Mouse (Mus musculus) heart, embryonic 14.5 days (tissue): Measurements from ENCODE around the gene Ffar4. TPM values are rescaled to one million over a fixed set of nuclear protein-coding genes. Genes with fewer than 3 reads are reported as not detected.

Experiments used
- ATAC-seq: fragments of 200-750 bp; cut with Nextera tagmentation; 2 replicates; pipeline ENCODE4 v1.8.0; 2017; ENCODE audit warnings: low read depth, moderate TSS enrichment; ENCODE audit not compliant: insufficient number of reproducible peaks, insufficient read depth, low FRiP score
- H3K27ac ChIP-seq, 2 experiments: fragments of 200-500 bp in 1 of 2; fragments of 300-500 bp in 1 of 2; sonication (generic) in 1 of 2; replicated peaks in 1 of 2; 2 replicates each; pipeline ENCODE4 v1.5.1; 2012 to 2014; ENCODE audit warnings: low read depth in 2 of 2, low read length in 2 of 2, control low read depth in 1 of 2, mild to moderate bottlenecking in 1 of 2, mixed read lengths in 1 of 2; ENCODE audit not compliant: control insufficient read depth in 1 of 2, insufficient read depth in 1 of 2
- H3K27me3 ChIP-seq: fragments of 300-500 bp; sonication (generic); 2 replicates; pipeline ENCODE4 v1.6.1; 2014; ENCODE audit warnings: mild to moderate bottlenecking, low read length, control low read depth; ENCODE audit not compliant: control insufficient read depth, insufficient read depth
- H3K36me3 ChIP-seq: fragments of 300-500 bp; sonication (generic); 2 replicates; pipeline ENCODE4 v1.6.1; 2014; ENCODE audit warnings: mild to moderate bottlenecking, control low read depth, low read length, mixed read lengths; ENCODE audit not compliant: control insufficient read depth, insufficient read depth
- H3K4me1 ChIP-seq, 2 experiments: fragments of 200-500 bp in 1 of 2; fragments of 300-500 bp in 1 of 2; sonication (generic) in 1 of 2; 2 replicates each; pipeline ENCODE4 v1.6.1; 2012 to 2014; ENCODE audit warnings: low read length in 2 of 2, control low read depth in 1 of 2, mixed read lengths in 1 of 2; ENCODE audit not compliant: control insufficient read depth in 2 of 2, insufficient read depth in 2 of 2
- H3K4me2 ChIP-seq: fragments of 300-500 bp; sonication (generic); 2 replicates; pipeline ENCODE4 v1.6.1; 2014; ENCODE audit warnings: mild to moderate bottlenecking, low read length
- H3K4me3 ChIP-seq, 2 experiments: fragments of 200-500 bp in 1 of 2; fragments of 300-500 bp in 1 of 2; sonication (generic) in 1 of 2; 2 replicates each; pipeline ENCODE4 v1.5.1; 2012 to 2014; ENCODE audit warnings: low read length in 2 of 2, mild to moderate bottlenecking in 2 of 2, control low read depth in 1 of 2, low read depth in 1 of 2, moderate library complexity in 1 of 2; ENCODE audit not compliant: control insufficient read depth in 1 of 2, insufficient read depth in 1 of 2
- H3K9ac ChIP-seq: fragments of 300-500 bp; sonication (generic); 2 replicates; pipeline ENCODE4 v1.6.1; 2014; ENCODE audit warnings: mild to moderate bottlenecking, low read length
- H3K9me3 ChIP-seq: fragments of 300-500 bp; sonication (generic); 2 replicates; pipeline ENCODE4 v1.6.1; 2016; ENCODE audit warnings: low read length, control low read depth; ENCODE audit not compliant: control insufficient read depth
- WGBS: fragments of 180-500 bp; shearing (Covaris S2); extraction: QIAGEN DNeasy Blood & Tissue Kit; methylation state at CpG from one replicate; pipeline ENCODE4 v1.1.7; 2014; 5-methylcytosine and 5-hydroxymethylcytosine counted together
- polyA plus RNA-seq: library from polyadenylated mRNA; unstranded; fragments of >200 nt; fragmentation: Nextera tagmentation; extraction: Ambion mirVana; gene quantifications from 2 replicates; pipeline ENCODE4 v1.2.1, GENCODE M21; 2014

Ffar4 gene
- polyA plus RNA-seq, 1 experiment from 2014 or later: not detected

- ATAC-seq: no peak
These were observed 64.9 kb downstream of the Ffar4 start for GRCm38 (mm10) chr19:38161648-38162354.

More at GRCm38 (mm10) chr19:38161648-38162354, 64.9 kb downstream of the Ffar4 start:
- no peaks in the 10 kb centered on the region for H3K36me3 ChIP-seq
- H3K4me2 ChIP-seq: no peak overlapping the region
- H3K4me3 ChIP-seq: no peak overlapping the region
- no peaks in the 10 kb centered on the region for H3K9me3 ChIP-seq
- H3K27ac ChIP-seq: no peak overlapping the region
- 81% methylated on average over 21 of the region's 21 CpGs for WGBS
- no peak overlapping the region for H3K9ac ChIP-seq
- no peaks in the 10 kb centered on the region for H3K27me3 ChIP-seq
- H3K4me1 ChIP-seq: no peaks in the 10 kb centered on the region

Other genes with a start within 250 kb of the Ffar4 start
- gene Myof, start 53.5 kb upstream of the Ffar4 start, polyA plus RNA-seq: 5.3 and 5.5 TPM in 2 replicates
- gene Cep55, start 42.1 kb upstream of the Ffar4 start, polyA plus RNA-seq: 28.3 and 28.4 TPM in 2 replicates
- gene Rbp4, start 28.2 kb downstream of the Ffar4 start, polyA plus RNA-seq: 0.77 and 0.81 TPM in 2 replicates
- gene Pde6c, start 35.7 kb downstream of the Ffar4 start, polyA plus RNA-seq: not detected in 2 replicates
- gene Fra10ac1, start 127.1 kb downstream of the Ffar4 start, polyA plus RNA-seq: 25.8 and 27.3 TPM in 2 replicates
- 0.14 TPM in 1 of 2 replicates, not detected in the other for gene Lgi1, start 167.5 kb downstream of the Ffar4 start, polyA plus RNA-seq